Mouse (Mus musculus): ENCODE results near the gene Kif1b. TPM values are rescaled to one million over a fixed set of nuclear protein-coding genes. Genes with fewer than 3 reads are reported as not detected.

Kif1b gene
- polyA plus RNA-seq, 1 experiment from 2014 or later = 34.4 TPM

DNA sequence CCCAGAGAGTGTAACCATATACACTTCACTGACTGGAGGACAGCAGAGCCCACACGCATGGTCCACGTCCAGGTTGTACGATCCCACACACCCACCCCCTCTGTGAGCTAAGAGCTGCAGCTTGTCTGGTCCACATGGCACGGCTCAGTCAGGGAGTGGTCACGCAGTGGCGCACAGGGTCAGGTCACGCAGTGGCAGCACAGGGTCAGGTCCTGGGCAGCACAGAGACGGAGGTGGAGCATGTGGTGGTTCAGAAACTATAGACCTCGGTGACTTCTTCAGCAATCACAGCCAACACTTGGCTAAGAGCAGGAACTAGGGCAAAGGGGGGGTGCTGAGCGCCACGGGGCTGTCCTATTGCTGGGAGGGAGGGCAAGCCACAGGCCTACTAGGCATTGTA, 157.2 kb downstream of the Kif1b start:
- no peak overlapping the region for H3K27ac ChIP-seq (ENCODE audit: low read depth)
- no peak overlapping the region for H3K4me3 ChIP-seq (ENCODE audit: low read depth, low read length)
- 88% methylated on average over 11 of the region's 11 CpGs for WGBS
- ATAC-seq (replicated peaks; ENCODE audit: low FRiP score, low TSS enrichment, low read depth) (no peak), DNase-seq (ENCODE audit: low spot score) (no peak)
- H3K4me1 ChIP-seq (replicated peaks; ENCODE audit: control insufficient read depth, insufficient read depth, low read length) = no peaks in the 10 kb centered on the region
- peaks cover 62% of the 10 kb centered on the region for H3K36me3 ChIP-seq (ENCODE audit: control insufficient read depth, insufficient read depth, low read length)
- H3K4me2 ChIP-seq (ENCODE audit: low read length) = no peak overlapping the region
- H3K27me3 ChIP-seq (replicated peaks; ENCODE audit: control insufficient read depth, insufficient read depth, low read length) = no peaks in the 10 kb centered on the region
- H3K9me3 ChIP-seq (ENCODE audit: control insufficient read depth, low read length) = no peaks in the 10 kb centered on the region
- H3K9ac ChIP-seq (ENCODE audit: low read length) = no peak overlapping the region

DNA sequence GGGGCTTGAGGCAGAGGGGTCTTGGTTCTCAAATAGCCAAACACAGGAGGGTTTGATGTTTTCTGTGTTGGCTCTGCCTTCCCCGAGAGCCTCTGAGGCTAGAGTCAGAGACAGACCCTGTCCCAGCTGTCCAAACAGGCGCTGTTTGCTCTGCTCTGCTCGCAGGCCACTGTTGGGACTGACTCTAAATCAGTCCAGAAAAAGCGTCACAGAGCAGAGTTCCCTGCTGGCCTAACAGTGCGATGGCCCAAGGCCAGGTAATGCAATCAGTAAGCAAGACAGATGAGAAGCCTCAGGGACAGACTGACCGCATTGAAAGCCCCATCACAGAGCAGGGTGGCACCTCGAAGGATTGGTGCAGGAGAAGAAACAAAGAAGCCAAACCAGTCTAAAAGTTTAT, 157.9 kb downstream of the Kif1b start:
- H3K27me3 ChIP-seq (replicated peaks; ENCODE audit: control insufficient read depth, insufficient read depth, low read length) = no peaks in the 10 kb centered on the region
- no peak overlapping the region for H3K27ac ChIP-seq (ENCODE audit: low read depth)
- no peak overlapping the region for H3K4me3 ChIP-seq (ENCODE audit: low read depth, low read length)
- DNase-seq (ENCODE audit: low spot score) = peak; percentile 49
- H3K36me3 ChIP-seq (ENCODE audit: control insufficient read depth, insufficient read depth, low read length) = peaks cover 56% of the 10 kb centered on the region
- H3K9ac ChIP-seq (ENCODE audit: low read length) = no peak overlapping the region
- H3K4me1 ChIP-seq (replicated peaks; ENCODE audit: control insufficient read depth, insufficient read depth, low read length) = no peaks in the 10 kb centered on the region
- H3K9me3 ChIP-seq (ENCODE audit: control insufficient read depth, low read length) = no peaks in the 10 kb centered on the region
- no peak for ATAC-seq (replicated peaks; ENCODE audit: low FRiP score, low TSS enrichment, low read depth)
- no peak overlapping the region for H3K4me2 ChIP-seq (ENCODE audit: low read length)
- WGBS = 69% methylated on average over 7 of the region's 7 CpGs

DNA sequence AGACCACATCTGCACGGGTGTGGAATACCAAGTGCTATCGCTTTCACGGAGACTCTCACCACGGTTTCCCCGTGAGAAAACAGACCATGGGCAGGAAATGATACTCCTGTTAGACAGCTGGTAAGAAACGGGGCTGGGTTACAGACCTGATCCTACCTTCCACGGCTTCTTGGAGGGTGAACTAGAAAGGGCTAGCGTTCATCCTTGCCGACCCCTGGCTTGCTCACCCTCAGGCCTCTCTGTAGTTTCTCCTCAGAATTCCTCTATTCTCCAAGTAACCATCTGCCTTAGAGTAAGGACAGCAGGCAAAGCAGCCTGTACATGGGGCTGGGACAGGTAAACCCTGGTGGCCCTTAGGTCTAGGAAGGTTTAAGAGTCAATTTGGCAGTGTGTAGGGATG, 158.3 kb downstream of the Kif1b start:
- no peak for DNase-seq (ENCODE audit: low spot score)
- WGBS = 86% methylated on average over 9 of the region's 9 CpGs

DNA sequence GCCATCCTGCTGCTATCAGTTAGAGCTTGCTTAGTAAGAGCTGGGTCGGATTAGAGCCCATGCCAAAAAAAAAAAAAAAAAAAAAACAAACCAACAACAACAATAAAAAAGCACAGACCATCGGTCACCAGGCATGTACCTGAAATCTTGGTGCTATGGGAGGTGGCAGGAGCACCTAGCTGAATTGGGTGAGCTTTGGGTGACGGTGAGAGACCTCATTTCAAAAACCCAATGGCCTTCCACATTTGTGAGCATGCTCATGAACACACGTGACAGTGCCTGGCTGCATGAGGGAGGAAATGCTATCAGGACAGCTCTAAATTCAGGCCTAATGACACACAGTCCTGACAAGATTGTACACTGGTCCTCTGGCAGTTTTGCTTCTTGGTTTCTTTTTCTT, 159.4 kb downstream of the Kif1b start:
- 71% methylated on average over 4 of the region's 4 CpGs for WGBS
- H3K27ac ChIP-seq (ENCODE audit: low read depth) = no peak overlapping the region

More for the DNA sequence above, 158.3 kb downstream of the Kif1b start:
- H3K9ac ChIP-seq (ENCODE audit: low read length) = no peak overlapping the region
- H3K27ac ChIP-seq (ENCODE audit: low read depth) = no peak overlapping the region
- H3K27me3 ChIP-seq (replicated peaks; ENCODE audit: control insufficient read depth, insufficient read depth, low read length) = no peaks in the 10 kb centered on the region
- H3K36me3 ChIP-seq (ENCODE audit: control insufficient read depth, insufficient read depth, low read length) = peaks cover 51% of the 10 kb centered on the region
- H3K9me3 ChIP-seq (ENCODE audit: control insufficient read depth, low read length) = no peaks in the 10 kb centered on the region
- H3K4me3 ChIP-seq (ENCODE audit: low read depth, low read length) = no peak overlapping the region
- no peak for ATAC-seq (replicated peaks; ENCODE audit: low FRiP score, low TSS enrichment, low read depth)
- H3K4me2 ChIP-seq (ENCODE audit: low read length) = no peak overlapping the region
- no peaks in the 10 kb centered on the region for H3K4me1 ChIP-seq (replicated peaks; ENCODE audit: control insufficient read depth, insufficient read depth, low read length)

DNA sequence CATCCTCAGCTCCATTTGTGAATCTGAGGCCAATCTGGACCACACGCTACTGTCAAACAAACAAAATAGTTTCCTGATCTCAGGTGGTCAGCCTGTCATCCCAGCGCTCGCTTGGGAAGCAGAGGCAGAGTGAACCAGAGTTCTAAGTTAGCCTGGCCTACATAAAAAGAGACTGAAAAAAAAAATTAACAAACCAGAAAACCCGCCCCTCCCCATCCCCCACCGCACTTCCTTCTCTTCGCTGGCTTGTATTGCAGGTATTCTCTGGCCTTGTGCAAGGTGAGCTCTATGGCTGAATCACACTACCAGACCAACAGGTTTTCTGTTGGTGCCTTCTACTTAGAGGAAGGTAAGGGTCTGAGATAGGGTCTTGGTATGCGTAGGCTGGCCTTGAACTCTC, 160.0 kb downstream of the Kif1b start:
- 78% methylated on average over 7 of the region's 7 CpGs for WGBS
- DNase-seq (ENCODE audit: low spot score) (no peak), ATAC-seq (replicated peaks; ENCODE audit: low FRiP score, low TSS enrichment, low read depth) (no peak)
- H3K4me2 ChIP-seq (ENCODE audit: low read length) = no peak overlapping the region
- H3K9ac ChIP-seq (ENCODE audit: low read length) = no peak overlapping the region
- no peak overlapping the region for H3K4me3 ChIP-seq (ENCODE audit: low read depth, low read length)
- H3K36me3 ChIP-seq (ENCODE audit: control insufficient read depth, insufficient read depth, low read length) = peaks cover 35% of the 10 kb centered on the region
- H3K4me1 ChIP-seq (replicated peaks; ENCODE audit: control insufficient read depth, insufficient read depth, low read length) = no peaks in the 10 kb centered on the region
- no peaks in the 10 kb centered on the region for H3K9me3 ChIP-seq (ENCODE audit: control insufficient read depth, low read length)
- H3K27ac ChIP-seq (ENCODE audit: low read depth) = no peak overlapping the region
- no peaks in the 10 kb centered on the region for H3K27me3 ChIP-seq (replicated peaks; ENCODE audit: control insufficient read depth, insufficient read depth, low read length)

More for the DNA sequence above, 159.4 kb downstream of the Kif1b start:
- no peaks in the 10 kb centered on the region for H3K4me1 ChIP-seq (replicated peaks; ENCODE audit: control insufficient read depth, insufficient read depth, low read length)
- no peak overlapping the region for H3K9ac ChIP-seq (ENCODE audit: low read length)
- DNase-seq (ENCODE audit: low spot score) (no peak), ATAC-seq (replicated peaks; ENCODE audit: low FRiP score, low TSS enrichment, low read depth) (no peak)
- no peak overlapping the region for H3K4me2 ChIP-seq (ENCODE audit: low read length)
- H3K36me3 ChIP-seq (ENCODE audit: control insufficient read depth, insufficient read depth, low read length) = peaks cover 40% of the 10 kb centered on the region
- no peak overlapping the region for H3K4me3 ChIP-seq (ENCODE audit: low read depth, low read length)
- H3K9me3 ChIP-seq (ENCODE audit: control insufficient read depth, low read length) = no peaks in the 10 kb centered on the region
- no peaks in the 10 kb centered on the region for H3K27me3 ChIP-seq (replicated peaks; ENCODE audit: control insufficient read depth, insufficient read depth, low read length)

DNA sequence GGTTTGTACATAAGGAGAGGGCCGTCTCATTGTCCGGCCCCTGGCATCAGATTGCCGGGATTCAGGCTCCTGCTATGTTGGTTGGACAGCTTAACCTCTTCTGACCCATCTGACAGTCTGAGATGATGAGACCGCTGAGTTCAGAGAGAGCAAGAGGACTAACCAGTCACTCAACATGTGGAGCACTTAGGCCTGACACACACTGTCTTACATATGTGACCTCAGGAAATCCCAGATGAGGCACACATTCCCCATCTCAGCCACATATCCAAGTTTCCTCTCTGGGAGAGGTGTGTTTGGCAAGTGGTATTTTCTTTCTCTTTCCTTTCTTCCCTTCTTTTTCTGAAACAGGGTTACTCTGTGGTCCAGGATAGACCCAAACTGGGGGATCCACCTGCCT, 162.3 kb downstream of the Kif1b start:
- Histone ChIP-seq H3K36me3 (ENCODE audit: control insufficient read depth, insufficient read depth, low read length) (peaks cover 11% of the 10 kb centered on the region), H3K27me3 (replicated peaks; ENCODE audit: control insufficient read depth, insufficient read depth, low read length) (no peaks in the 10 kb centered on the region), H3K9me3 (ENCODE audit: control insufficient read depth, low read length) (no peaks in the 10 kb centered on the region), H3K4me1 (replicated peaks; ENCODE audit: control insufficient read depth, insufficient read depth, low read length) (no peaks in the 10 kb centered on the region), H3K4me3 (ENCODE audit: low read depth, low read length) (no peak overlapping the region), H3K4me2 (ENCODE audit: low read length) (no peak overlapping the region), H3K27ac (ENCODE audit: low read depth) (no peak overlapping the region), H3K9ac (ENCODE audit: low read length) (no peak overlapping the region)
- ATAC-seq (replicated peaks; ENCODE audit: low FRiP score, low TSS enrichment, low read depth) = no peak
- DNase-seq (ENCODE audit: low spot score) = no peak
- WGBS = 73% methylated on average over 4 of the region's 4 CpGs

DNA sequence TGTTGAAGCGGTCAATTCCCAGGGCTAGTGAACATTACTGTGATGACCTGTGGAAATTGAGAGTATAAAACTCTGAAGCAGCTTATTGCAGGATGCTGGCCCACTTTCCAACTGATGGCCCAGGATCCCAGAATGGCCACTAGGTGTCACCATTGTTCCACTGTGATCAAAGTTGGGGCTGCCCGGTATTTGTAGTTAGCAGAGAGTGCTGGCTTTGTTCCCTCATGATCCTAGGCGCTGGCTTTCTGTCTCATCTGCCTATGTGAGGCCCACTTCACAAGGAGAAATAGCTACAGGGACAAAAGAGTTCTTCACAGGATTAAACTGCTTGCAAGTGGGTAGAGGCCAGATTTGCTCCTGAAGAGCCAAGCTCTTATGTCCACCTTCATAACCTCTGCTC, 163.0 kb downstream of the Kif1b start:
- H3K4me1 ChIP-seq (replicated peaks; ENCODE audit: control insufficient read depth, insufficient read depth, low read length) = no peaks in the 10 kb centered on the region
- H3K4me2 ChIP-seq (ENCODE audit: low read length) = no peak overlapping the region
- H3K4me3 ChIP-seq (ENCODE audit: low read depth, low read length) = no peak overlapping the region
- H3K27me3 ChIP-seq (replicated peaks; ENCODE audit: control insufficient read depth, insufficient read depth, low read length) = no peaks in the 10 kb centered on the region
- peaks cover 4% of the 10 kb centered on the region; the same call in 1 of the 2 replicates for H3K36me3 ChIP-seq (ENCODE audit: control insufficient read depth, insufficient read depth, low read length)
- 4% methylated on average over 3 of the region's 3 CpGs for WGBS
- no peak overlapping the region for H3K27ac ChIP-seq (ENCODE audit: low read depth)
- ATAC-seq (replicated peaks; ENCODE audit: low FRiP score, low TSS enrichment, low read depth) (peak; percentile 73), DNase-seq (ENCODE audit: low spot score) (peak; percentile 95)
- H3K9me3 ChIP-seq (ENCODE audit: control insufficient read depth, low read length) = no peaks in the 10 kb centered on the region
- no peak overlapping the region for H3K9ac ChIP-seq (ENCODE audit: low read length)

DNA sequence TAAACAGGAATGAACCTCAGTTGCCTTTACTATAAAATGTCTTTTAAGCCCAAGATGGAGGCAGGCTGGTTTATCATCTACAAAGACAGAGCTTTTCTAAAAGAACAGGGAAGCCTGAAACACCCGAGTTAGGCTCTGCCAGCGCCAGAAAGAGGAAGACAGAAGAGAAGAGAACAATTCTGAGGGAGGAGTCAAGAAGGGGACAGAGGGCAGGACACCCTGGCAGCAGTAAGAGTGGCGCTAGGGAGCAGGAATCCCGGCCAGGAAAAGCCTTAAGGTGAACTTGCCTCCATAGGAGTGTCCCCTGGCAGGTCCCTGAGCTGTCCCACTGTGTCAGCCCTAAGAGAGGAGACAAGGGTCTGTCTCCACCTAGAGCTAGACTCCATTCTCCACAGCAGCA, 163.9 kb downstream of the Kif1b start:
- Histone ChIP-seq H3K4me2 (ENCODE audit: low read length) (no peak overlapping the region), H3K9ac (ENCODE audit: low read length) (no peak overlapping the region), H3K27ac (ENCODE audit: low read depth) (no peak overlapping the region), H3K4me1 (replicated peaks; ENCODE audit: control insufficient read depth, insufficient read depth, low read length) (no peaks in the 10 kb centered on the region), H3K36me3 (ENCODE audit: control insufficient read depth, insufficient read depth, low read length) (no peaks in the 10 kb centered on the region), H3K9me3 (ENCODE audit: control insufficient read depth, low read length) (no peaks in the 10 kb centered on the region), H3K27me3 (replicated peaks; ENCODE audit: control insufficient read depth, insufficient read depth, low read length) (no peaks in the 10 kb centered on the region), H3K4me3 (ENCODE audit: low read depth, low read length) (no peak overlapping the region)
- no peak for DNase-seq (ENCODE audit: low spot score)
- ATAC-seq (replicated peaks; ENCODE audit: low FRiP score, low TSS enrichment, low read depth) = no peak
- 31% methylated on average over 4 of the region's 4 CpGs for WGBS

DNA sequence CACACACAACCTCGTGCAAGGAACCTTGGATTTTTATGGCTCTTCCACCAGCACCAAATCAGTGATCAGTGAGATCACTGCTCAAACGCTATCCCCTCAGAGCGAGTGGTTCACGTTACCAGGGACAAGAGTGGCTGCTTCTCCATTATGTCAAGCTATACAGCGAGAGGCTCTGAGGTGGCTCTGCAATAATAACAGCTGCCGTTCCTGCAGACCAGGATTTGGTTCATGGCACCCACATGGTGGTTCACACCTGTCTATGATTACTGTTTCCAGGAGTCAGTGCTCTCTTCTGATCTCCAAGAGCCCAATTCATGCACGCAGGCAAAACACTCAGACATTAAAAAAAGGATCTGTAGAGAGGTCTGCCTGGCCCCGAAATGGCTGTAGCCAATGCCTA, 169.0 kb downstream of the Kif1b start:
- H3K36me3 ChIP-seq (ENCODE audit: control insufficient read depth, insufficient read depth, low read length) = no peaks in the 10 kb centered on the region
- no peak overlapping the region for H3K4me3 ChIP-seq (ENCODE audit: low read depth, low read length)
- no peak for DNase-seq (ENCODE audit: low spot score)
- no peak for ATAC-seq (replicated peaks; ENCODE audit: low FRiP score, low TSS enrichment, low read depth)
- no peak overlapping the region for H3K4me2 ChIP-seq (ENCODE audit: low read length)
- no peak overlapping the region for H3K27ac ChIP-seq (ENCODE audit: low read depth)
- H3K4me1 ChIP-seq (replicated peaks; ENCODE audit: control insufficient read depth, insufficient read depth, low read length) = peaks cover 5% of the 10 kb centered on the region; the same call in 1 of the 2 replicates
- H3K9me3 ChIP-seq (ENCODE audit: control insufficient read depth, low read length) = no peaks in the 10 kb centered on the region
- WGBS = 76% methylated on average over 8 of the region's 8 CpGs
- H3K27me3 ChIP-seq (replicated peaks; ENCODE audit: control insufficient read depth, insufficient read depth, low read length) = no peaks in the 10 kb centered on the region
- H3K9ac ChIP-seq (ENCODE audit: low read length) = no peak overlapping the region
